Mouse (Mus musculus): ENCODE data around the gene Ube2j2. TPM values are rescaled to one million over a fixed set of nuclear protein-coding genes. Genes with fewer than 3 reads are reported as not detected.

Gene Ube2j2
- total RNA-seq (2021) = 10 to 100 TPM; 62.8 to 64.5 TPM
- long read RNA-seq, experiment 1, transcript Ube2j2-205 (8 exons, 1,434 nt) = minor isoform, 11 of 77 reads
- long read RNA-seq, experiment 1, transcript Ube2j2-213 (7 exons, 3,339 nt) = minor isoform, 11 of 77 reads
- long read RNA-seq, experiment 1, transcript Ube2j2-201 (8 exons, 3,483 nt) = major isoform, 42 of 77 reads
- long read RNA-seq, experiment 1, partial matches to known transcripts = 1 of 77 reads
- long read RNA-seq, experiment 1, other reads (novel, unspliced or antisense) = 8 of 77 reads
- long read RNA-seq, experiment 2, transcript Ube2j2-213 (7 exons, 3,339 nt) = minor isoform, 15 of 71 reads
- long read RNA-seq, experiment 2, transcript Ube2j2-205 (8 exons, 1,434 nt) = minor isoform, 13 of 71 reads
- long read RNA-seq, experiment 2, transcript Ube2j2-201 (8 exons, 3,483 nt) = major isoform, 27 of 71 reads
- long read RNA-seq, experiment 2, transcript Ube2j2-202 (7 exons, 1,309 nt) = minor isoform, 6 of 71 reads
- long read RNA-seq, experiment 2, partial matches to known transcripts = 0 of 71 reads
- long read RNA-seq, experiment 2, other reads (novel, unspliced or antisense) = 10 of 71 reads

- Histone ChIP-seq H3K27ac (peak within 1 kb of the TSS; percentile 97), H3K4me3 (peak within 1 kb of the TSS; percentile 99)
- no peak for TF ChIP-seq CTCF (IDR thresholded peaks at IDR 0.05)
- DNase-seq = peak; percentile 96
- intact Hi-C loops (cut with DNase I) = loop anchor here (5.0 to 10.0 kb wide), 3 partner anchors 49 to 109 kb away; partner anchors contain the start of genes Acap3, Aurkaip1, B3galt6 and Mxra8
Measured at GRCm38 (mm10) chr4:155943534-155944249, at the start of gene Ube2j2. Gene Ube2j2, plus strand, starts transcription at chr4:155943831.

GRCm38 (mm10) chr4:155894311-155894881, 49.2 kb upstream of the Ube2j2 start:
- peak overlapping the region; percentile 87 for H3K27ac ChIP-seq
- H3K4me3 ChIP-seq = peak overlapping the region; percentile 81
- TF ChIP-seq CTCF (IDR thresholded peaks at IDR 0.05) = no peak
- intact Hi-C loops (cut with DNase I) = loop anchor here (5.0 kb wide), 1 partner anchor 48 kb away; the partner anchor contains the start of gene Ube2j2
- DNase-seq = peak; percentile 87

- H3K27ac ChIP-seq = peak overlapping the region; percentile 87
- TF ChIP-seq CTCF (IDR thresholded peaks at IDR 0.05) = no peak
- DNase-seq = peak; percentile 70
- intact Hi-C loops (cut with DNase I) = no loop called here
- peak overlapping the region; percentile 81 for H3K4me3 ChIP-seq
Measured at GRCm38 (mm10) chr4:155895216-155895615, 48.4 kb upstream of the Ube2j2 start.

- H3K4me3 ChIP-seq = peak overlapping the region; percentile 81
- peak overlapping the region; percentile 87 for H3K27ac ChIP-seq
- no peak for TF ChIP-seq CTCF (IDR thresholded peaks at IDR 0.05)
- DNase-seq = no peak
- intact Hi-C loops (cut with DNase I) = no loop called here
Measured at GRCm38 (mm10) chr4:155895826-155896225, 47.8 kb upstream of the Ube2j2 start.

GRCm38 (mm10) chr4:155896461-155896860, 47.2 kb upstream of the Ube2j2 start:
- TF ChIP-seq CTCF (IDR thresholded peaks at IDR 0.05) = no peak
- intact Hi-C loops (cut with DNase I) = no loop called here
- peak; percentile 23 for DNase-seq
- Histone ChIP-seq H3K4me3 (no peak overlapping the region), H3K27ac (no peak overlapping the region)

GRCm38 (mm10) chr4:155898318-155898717, 45.3 kb upstream of the Ube2j2 start:
- Histone ChIP-seq H3K27ac (no peak overlapping the region), H3K4me3 (no peak overlapping the region)
- DNase-seq = no peak
- TF ChIP-seq CTCF (IDR thresholded peaks at IDR 0.05) = no peak
- intact Hi-C loops (cut with DNase I) = no loop called here

GRCm38 (mm10) chr4:155899355-155899754, 44.3 kb upstream of the Ube2j2 start:
- TF ChIP-seq CTCF (IDR thresholded peaks at IDR 0.05) = no peak
- DNase-seq = no peak
- Histone ChIP-seq H3K27ac (no peak overlapping the region), H3K4me3 (no peak overlapping the region)
- intact Hi-C loops (cut with DNase I) = no loop called here

- TF ChIP-seq CTCF (IDR thresholded peaks at IDR 0.05) = no peak
- no peak overlapping the region for H3K4me3 ChIP-seq
- peak; percentile 23 for DNase-seq
- H3K27ac ChIP-seq = no peak overlapping the region
- intact Hi-C loops (cut with DNase I) = no loop called here
Measured at GRCm38 (mm10) chr4:155901205-155901604, 42.4 kb upstream of the Ube2j2 start.

- Histone ChIP-seq H3K27ac (no peak overlapping the region), H3K4me3 (no peak overlapping the region)
- no peak for TF ChIP-seq CTCF (IDR thresholded peaks at IDR 0.05)
- peak; percentile 23 for DNase-seq
- intact Hi-C loops (cut with DNase I) = no loop called here
Measured at GRCm38 (mm10) chr4:155903246-155903645, 40.4 kb upstream of the Ube2j2 start.

GRCm38 (mm10) chr4:155904318-155905102, 39.1 kb upstream of the Ube2j2 start:
- peak; percentile 18; the same call in 1 of the 2 replicates for TF ChIP-seq CTCF (IDR thresholded peaks at IDR 0.05)
- DNase-seq = peak; percentile 35
- Histone ChIP-seq H3K27ac (no peak overlapping the region), H3K4me3 (no peak overlapping the region)
- intact Hi-C loops (cut with DNase I) = no loop called here

- peak; percentile 15 for DNase-seq
- no peak for TF ChIP-seq CTCF (IDR thresholded peaks at IDR 0.05)
- intact Hi-C loops (cut with DNase I) = no loop called here
- Histone ChIP-seq H3K27ac (no peak overlapping the region), H3K4me3 (no peak overlapping the region)
Measured at GRCm38 (mm10) chr4:155905634-155906033, 38.0 kb upstream of the Ube2j2 start.

- no peak for TF ChIP-seq CTCF (IDR thresholded peaks at IDR 0.05)
- peak; percentile 16 for DNase-seq
- Histone ChIP-seq H3K27ac (no peak overlapping the region), H3K4me3 (no peak overlapping the region)
- intact Hi-C loops (cut with DNase I) = no loop called here
Measured at GRCm38 (mm10) chr4:155906125-155906524, 37.5 kb upstream of the Ube2j2 start.

Measured in gastrocnemius, adult 2 months (tissue).